Mouse (Mus musculus): ENCODE data around the gene Rtraf. TPM values are rescaled to one million over a fixed set of nuclear protein-coding genes. Genes with fewer than 3 reads are reported as not detected.

The Rtraf gene
- polyA plus RNA-seq, 1 experiment from 2014 or later, result 263 TPM

DNA sequence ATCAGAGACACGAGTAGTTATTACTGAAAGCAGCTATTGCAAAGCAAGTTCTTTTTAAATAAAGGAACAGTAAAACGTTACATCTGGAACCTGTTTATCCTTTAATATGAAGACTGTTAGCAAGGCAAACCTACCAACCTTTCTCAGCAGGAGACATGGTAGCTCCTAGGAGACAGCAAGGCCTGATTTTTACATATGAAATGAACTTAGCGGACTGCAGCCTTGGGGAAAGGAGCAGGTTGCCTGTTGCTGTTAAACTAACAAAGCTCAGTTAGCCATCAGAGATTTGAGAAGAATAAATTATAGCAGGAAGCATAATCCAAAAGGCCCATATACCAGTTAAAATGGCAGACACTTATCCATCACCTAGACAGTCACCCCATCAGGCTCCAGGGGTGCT lies 29.8 kb upstream of the Rtraf start:
- no peaks in the 10 kb centered on the region for H3K36me3 ChIP-seq (ENCODE audit: control insufficient read depth, insufficient read depth, low read length)
- no peaks in the 10 kb centered on the region for H3K4me1 ChIP-seq (ENCODE audit: control insufficient read depth, insufficient read depth, low read length)
- no peaks in the 10 kb centered on the region for H3K9me3 ChIP-seq (ENCODE audit: control insufficient read depth, low read length)
- H3K4me3 ChIP-seq (ENCODE audit: low read depth, low read length), result no peak overlapping the region
- H3K4me2 ChIP-seq (ENCODE audit: low read depth, severe bottlenecking), result no peak overlapping the region
- no peak for ATAC-seq (ENCODE audit: insufficient number of reproducible peaks, low FRiP score, low TSS enrichment, low read depth)
- H3K9ac ChIP-seq (ENCODE audit: low read length), result no peak overlapping the region
- H3K27ac ChIP-seq (replicated peaks; ENCODE audit: low read depth, low read length), result no peak overlapping the region
- 47% methylated on average over 3 of the region's 3 CpGs for WGBS
- no peaks in the 10 kb centered on the region for H3K27me3 ChIP-seq (ENCODE audit: control insufficient read depth, insufficient read depth, low read length)
- DNase-seq (ENCODE audit: low spot score), result no peak

DNA sequence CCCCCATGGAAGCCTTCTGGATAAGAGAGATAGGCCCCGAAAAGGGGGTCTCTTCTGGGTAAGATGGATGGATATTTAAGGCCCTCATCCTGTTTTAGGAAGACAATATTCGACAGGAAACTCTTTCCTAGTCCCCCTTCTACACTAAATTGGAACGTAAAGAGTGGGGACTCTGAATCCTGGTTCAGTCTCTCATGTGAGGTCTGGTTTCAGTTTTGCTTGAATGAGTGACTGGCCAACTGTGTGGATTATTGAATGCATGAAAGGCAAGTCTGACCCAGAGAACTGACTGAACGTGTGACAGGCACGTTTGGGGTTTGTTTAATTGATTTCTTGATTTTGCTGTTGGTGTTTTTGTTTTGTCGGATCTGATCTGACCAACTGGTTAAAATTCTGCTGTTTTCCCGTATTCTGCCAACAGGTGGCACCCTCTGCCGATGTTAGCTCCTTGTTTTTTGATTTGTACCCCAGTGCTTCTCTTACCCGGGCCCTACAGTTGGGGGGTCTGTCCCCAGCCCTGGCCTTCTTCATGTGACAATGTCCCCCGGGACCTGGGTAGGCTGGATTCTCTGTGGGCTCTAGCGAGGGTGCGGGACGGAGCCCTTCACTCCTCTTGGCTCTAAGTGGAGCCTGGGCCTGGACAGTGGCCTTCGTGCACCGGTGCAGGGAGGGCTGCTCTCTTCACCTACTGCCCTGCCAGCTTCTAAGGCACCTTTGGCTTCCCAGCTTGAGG lies 16.1 kb upstream of the Rtraf start:
- Histone ChIP-seq H3K4me3 (ENCODE audit: low read depth, low read length) (no peak overlapping the region), H3K4me1 (ENCODE audit: control insufficient read depth, insufficient read depth, low read length) (no peaks in the 10 kb centered on the region), H3K9me3 (ENCODE audit: control insufficient read depth, low read length) (no peaks in the 10 kb centered on the region), H3K36me3 (ENCODE audit: control insufficient read depth, insufficient read depth, low read length) (no peaks in the 10 kb centered on the region), H3K27ac (replicated peaks; ENCODE audit: low read depth, low read length) (no peak overlapping the region), H3K27me3 (ENCODE audit: control insufficient read depth, insufficient read depth, low read length) (no peaks in the 10 kb centered on the region), H3K9ac (ENCODE audit: low read length) (peak overlapping the region; percentile 45), H3K4me2 (ENCODE audit: low read depth, severe bottlenecking) (no peak overlapping the region)
- WGBS, result 30% methylated on average over 15 of the region's 15 CpGs
- peak; percentile 77; the same call in 1 of the 2 replicates for ATAC-seq (ENCODE audit: insufficient number of reproducible peaks, low FRiP score, low TSS enrichment, low read depth)
- peak; percentile 83 for DNase-seq (ENCODE audit: low spot score)

DNA sequence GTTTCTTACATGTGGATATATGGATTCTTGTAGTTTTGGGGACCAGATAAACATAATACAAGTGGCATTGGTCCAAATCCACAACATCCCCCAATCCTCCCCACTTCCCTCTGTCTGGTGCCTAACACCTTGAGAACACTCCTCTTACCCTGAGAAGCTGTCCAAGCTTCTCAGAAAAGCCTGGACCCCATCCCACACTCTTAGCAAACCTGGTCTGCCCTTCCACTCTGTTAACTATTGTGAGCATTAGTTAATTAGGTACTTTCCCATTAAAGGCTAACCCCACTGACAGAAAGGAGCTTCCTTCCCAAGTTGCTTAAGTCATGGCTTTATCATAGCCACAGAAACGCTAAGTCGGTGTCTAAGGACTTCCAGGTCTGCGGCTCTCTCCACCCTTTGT lies 12.7 kb upstream of the Rtraf start:
- Histone ChIP-seq H3K27ac (replicated peaks; ENCODE audit: low read depth, low read length) (no peak overlapping the region), H3K9me3 (ENCODE audit: control insufficient read depth, low read length) (no peaks in the 10 kb centered on the region), H3K36me3 (ENCODE audit: control insufficient read depth, insufficient read depth, low read length) (no peaks in the 10 kb centered on the region), H3K4me2 (ENCODE audit: low read depth, severe bottlenecking) (no peak overlapping the region), H3K9ac (ENCODE audit: low read length) (no peak overlapping the region), H3K4me3 (ENCODE audit: low read depth, low read length) (no peak overlapping the region), H3K27me3 (ENCODE audit: control insufficient read depth, insufficient read depth, low read length) (no peaks in the 10 kb centered on the region), H3K4me1 (ENCODE audit: control insufficient read depth, insufficient read depth, low read length) (no peaks in the 10 kb centered on the region)
- DNase-seq (ENCODE audit: low spot score) (no peak), ATAC-seq (ENCODE audit: insufficient number of reproducible peaks, low FRiP score, low TSS enrichment, low read depth) (no peak)
- 90% methylated on average over 3 of the region's 3 CpGs for WGBS

DNA sequence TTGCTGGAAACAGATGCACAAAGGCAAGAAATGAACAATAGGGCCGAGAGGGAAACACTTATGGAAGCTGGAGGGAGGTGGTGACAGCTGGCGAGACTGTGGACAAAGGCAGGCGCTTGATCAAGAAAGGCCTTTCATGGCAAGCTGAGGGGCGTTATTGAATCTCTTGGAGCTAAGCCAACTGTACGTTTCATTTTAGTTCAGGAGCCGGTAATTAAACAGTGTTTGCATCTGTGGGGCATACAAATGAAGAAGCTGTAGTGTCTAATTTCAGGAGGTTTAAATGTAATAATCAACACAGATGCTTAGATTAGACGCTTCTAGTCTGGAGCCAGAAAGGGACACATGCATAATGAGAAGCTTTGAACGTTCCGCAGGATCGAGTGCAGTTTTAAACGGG lies 1.9 kb upstream of the Rtraf start:
- Histone ChIP-seq H3K4me3 (ENCODE audit: low read depth, low read length) (no peak overlapping the region), H3K9me3 (ENCODE audit: control insufficient read depth, low read length) (no peaks in the 10 kb centered on the region), H3K9ac (ENCODE audit: low read length) (no peak overlapping the region), H3K27ac (replicated peaks; ENCODE audit: low read depth, low read length) (no peak overlapping the region), H3K4me1 (ENCODE audit: control insufficient read depth, insufficient read depth, low read length) (peaks cover 4% of the 10 kb centered on the region), H3K36me3 (ENCODE audit: control insufficient read depth, insufficient read depth, low read length) (peaks cover 6% of the 10 kb centered on the region), H3K27me3 (ENCODE audit: control insufficient read depth, insufficient read depth, low read length) (no peaks in the 10 kb centered on the region), H3K4me2 (ENCODE audit: low read depth, severe bottlenecking) (no peak overlapping the region)
- DNase-seq (ENCODE audit: low spot score) (no peak), ATAC-seq (ENCODE audit: insufficient number of reproducible peaks, low FRiP score, low TSS enrichment, low read depth) (no peak)
- 84% methylated on average over 11 of the region's 11 CpGs for WGBS

DNA sequence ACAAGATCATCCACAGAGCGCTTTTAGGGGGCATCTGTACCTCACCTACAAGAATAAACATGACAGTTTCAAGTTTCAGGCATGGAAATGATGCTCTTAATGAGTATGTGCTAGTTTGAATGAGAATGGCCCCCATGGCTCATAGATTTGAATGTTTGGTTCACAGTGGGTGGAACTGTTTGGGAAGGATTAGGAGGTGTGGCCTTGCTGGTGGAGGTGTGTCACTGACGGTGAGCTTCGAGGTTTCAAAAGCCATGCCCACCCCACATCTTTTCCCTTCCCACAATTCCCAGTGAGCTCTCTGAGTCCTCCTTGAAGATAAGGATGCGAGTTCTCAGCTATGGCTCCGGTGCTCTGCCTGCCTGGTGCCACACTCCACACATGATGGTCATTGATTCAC lies 1.9 kb downstream of the Rtraf start:
- Histone ChIP-seq H3K4me1 (ENCODE audit: control insufficient read depth, insufficient read depth, low read length) (peaks cover 4% of the 10 kb centered on the region), H3K9me3 (ENCODE audit: control insufficient read depth, low read length) (no peaks in the 10 kb centered on the region), H3K4me2 (ENCODE audit: low read depth, severe bottlenecking) (no peak overlapping the region), H3K4me3 (ENCODE audit: low read depth, low read length) (no peak overlapping the region), H3K27me3 (ENCODE audit: control insufficient read depth, insufficient read depth, low read length) (no peaks in the 10 kb centered on the region), H3K36me3 (ENCODE audit: control insufficient read depth, insufficient read depth, low read length) (peaks cover 8% of the 10 kb centered on the region), H3K9ac (ENCODE audit: low read length) (no peak overlapping the region), H3K27ac (replicated peaks; ENCODE audit: low read depth, low read length) (no peak overlapping the region)
- ATAC-seq (ENCODE audit: insufficient number of reproducible peaks, low FRiP score, low TSS enrichment, low read depth) (no peak), DNase-seq (ENCODE audit: low spot score) (no peak)
- 94% methylated on average over 5 of the region's 5 CpGs for WGBS

DNA sequence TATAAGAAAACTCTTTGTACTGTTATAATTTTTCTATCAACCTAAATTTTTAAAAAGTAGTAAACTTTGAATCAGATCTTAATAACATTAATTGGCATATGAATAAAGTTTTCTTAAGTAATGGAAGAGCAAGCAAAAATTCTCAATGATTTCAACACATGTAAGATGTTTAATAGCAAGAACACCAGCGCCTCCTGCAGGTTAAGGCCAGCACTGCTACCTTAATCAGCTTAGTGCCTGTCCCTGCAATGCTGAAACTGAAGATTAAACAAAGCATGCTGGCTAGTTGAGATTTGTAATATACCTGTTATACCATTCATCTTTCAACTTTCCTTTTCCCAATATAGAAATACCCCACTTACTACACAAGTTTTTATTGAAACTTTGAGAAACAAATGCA lies 5.7 kb downstream of the Rtraf start:
- Histone ChIP-seq H3K27ac (replicated peaks; ENCODE audit: low read depth, low read length) (no peak overlapping the region), H3K27me3 (ENCODE audit: control insufficient read depth, insufficient read depth, low read length) (no peaks in the 10 kb centered on the region), H3K4me1 (ENCODE audit: control insufficient read depth, insufficient read depth, low read length) (peaks cover 4% of the 10 kb centered on the region), H3K4me2 (ENCODE audit: low read depth, severe bottlenecking) (no peak overlapping the region), H3K4me3 (ENCODE audit: low read depth, low read length) (no peak overlapping the region), H3K9me3 (ENCODE audit: control insufficient read depth, low read length) (no peaks in the 10 kb centered on the region), H3K36me3 (ENCODE audit: control insufficient read depth, insufficient read depth, low read length) (peaks cover 16% of the 10 kb centered on the region), H3K9ac (ENCODE audit: low read length) (no peak overlapping the region)
- ATAC-seq (ENCODE audit: insufficient number of reproducible peaks, low FRiP score, low TSS enrichment, low read depth) (no peak), DNase-seq (ENCODE audit: low spot score) (peak; percentile 88)
- 13% methylated on average over 1 of the region's 1 CpGs for WGBS

DNA sequence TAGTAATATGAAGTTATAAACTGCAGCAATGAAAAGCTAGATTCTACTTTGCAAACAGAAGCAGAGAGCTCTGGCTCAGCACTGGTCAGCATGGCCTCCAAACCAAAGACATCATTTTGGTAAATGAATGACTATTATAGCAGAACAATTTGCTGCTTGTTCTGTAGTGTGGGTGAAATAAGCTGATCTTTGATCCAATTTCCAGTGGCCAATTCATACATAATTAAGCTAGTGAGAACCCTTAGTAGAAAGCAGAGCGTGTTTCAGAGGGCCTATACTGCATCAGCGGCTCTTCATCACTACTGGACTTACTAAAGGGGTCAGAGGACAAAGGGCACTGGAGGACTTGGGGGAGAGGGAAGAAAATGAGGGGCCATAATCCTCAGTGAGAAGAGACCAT lies 10.6 kb downstream of the Rtraf start:
- WGBS, result 94% methylated on average over 2 of the region's 2 CpGs
- no peak overlapping the region for H3K9ac ChIP-seq (ENCODE audit: low read length)
- H3K36me3 ChIP-seq (ENCODE audit: control insufficient read depth, insufficient read depth, low read length), result peaks cover 11% of the 10 kb centered on the region; the same call in 1 of the 2 replicates
- no peak overlapping the region for H3K4me2 ChIP-seq (ENCODE audit: low read depth, severe bottlenecking)
- DNase-seq (ENCODE audit: low spot score) (no peak), ATAC-seq (ENCODE audit: insufficient number of reproducible peaks, low FRiP score, low TSS enrichment, low read depth) (no peak)
- no peaks in the 10 kb centered on the region for H3K4me1 ChIP-seq (ENCODE audit: control insufficient read depth, insufficient read depth, low read length)
- H3K9me3 ChIP-seq (ENCODE audit: control insufficient read depth, low read length), result no peaks in the 10 kb centered on the region
- H3K27me3 ChIP-seq (ENCODE audit: control insufficient read depth, insufficient read depth, low read length), result no peaks in the 10 kb centered on the region
- no peak overlapping the region for H3K4me3 ChIP-seq (ENCODE audit: low read depth, low read length)
- H3K27ac ChIP-seq (replicated peaks; ENCODE audit: low read depth, low read length), result no peak overlapping the region

DNA sequence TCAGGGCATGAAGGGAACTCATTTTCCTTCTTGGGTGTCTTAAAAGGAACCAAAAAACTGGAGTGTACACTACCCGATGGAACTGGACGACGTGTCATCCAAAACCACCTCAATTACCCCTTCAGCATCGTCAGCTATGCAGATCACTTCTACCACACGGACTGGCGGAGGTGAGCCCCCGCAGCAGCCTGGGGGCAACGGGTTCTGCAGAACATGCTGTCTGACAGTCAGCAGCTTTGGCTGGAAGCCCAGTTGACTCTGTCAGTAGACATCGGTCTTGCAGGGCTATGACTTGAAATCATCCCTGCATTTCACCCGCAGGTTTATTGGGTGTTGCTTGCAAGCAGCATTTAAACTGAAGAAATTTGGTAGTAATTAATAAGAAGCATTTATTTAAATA lies 13.7 kb downstream of the Rtraf start:
- no peak for ATAC-seq (ENCODE audit: insufficient number of reproducible peaks, low FRiP score, low TSS enrichment, low read depth)
- Histone ChIP-seq H3K4me2 (ENCODE audit: low read depth, severe bottlenecking) (no peak overlapping the region), H3K4me3 (ENCODE audit: low read depth, low read length) (no peak overlapping the region), H3K27ac (replicated peaks; ENCODE audit: low read depth, low read length) (no peak overlapping the region), H3K36me3 (ENCODE audit: control insufficient read depth, insufficient read depth, low read length) (peaks cover 3% of the 10 kb centered on the region; the same call in 1 of the 2 replicates), H3K9me3 (ENCODE audit: control insufficient read depth, low read length) (no peaks in the 10 kb centered on the region), H3K4me1 (ENCODE audit: control insufficient read depth, insufficient read depth, low read length) (no peaks in the 10 kb centered on the region), H3K9ac (ENCODE audit: low read length) (no peak overlapping the region), H3K27me3 (ENCODE audit: control insufficient read depth, insufficient read depth, low read length) (no peaks in the 10 kb centered on the region)
- DNase-seq (ENCODE audit: low spot score), result no peak
- 87% methylated on average over 10 of the region's 10 CpGs for WGBS

DNA sequence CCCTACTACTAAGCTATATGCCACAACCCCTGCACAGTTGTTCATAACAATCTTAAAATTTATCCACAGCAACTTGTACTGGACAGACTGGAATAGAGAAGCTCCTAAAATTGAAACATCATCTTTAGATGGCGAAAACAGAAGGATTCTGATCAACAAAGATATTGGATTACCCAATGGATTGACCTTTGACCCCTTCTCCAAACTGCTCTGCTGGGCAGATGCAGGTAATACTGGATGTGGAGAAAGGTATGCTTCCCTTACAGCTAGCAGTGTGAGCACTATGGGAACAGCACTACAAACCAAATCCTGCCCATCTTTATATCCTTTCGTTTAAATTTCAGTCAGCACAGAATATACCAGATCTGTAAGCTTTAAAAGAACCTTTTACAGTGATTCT lies 15.8 kb downstream of the Rtraf start:
- Histone ChIP-seq H3K27me3 (ENCODE audit: control insufficient read depth, insufficient read depth, low read length) (no peaks in the 10 kb centered on the region), H3K9me3 (ENCODE audit: control insufficient read depth, low read length) (no peaks in the 10 kb centered on the region), H3K4me2 (ENCODE audit: low read depth, severe bottlenecking) (no peak overlapping the region), H3K4me1 (ENCODE audit: control insufficient read depth, insufficient read depth, low read length) (no peaks in the 10 kb centered on the region), H3K36me3 (ENCODE audit: control insufficient read depth, insufficient read depth, low read length) (peaks cover 5% of the 10 kb centered on the region; the same call in 1 of the 2 replicates), H3K4me3 (ENCODE audit: low read depth, low read length) (no peak overlapping the region), H3K9ac (ENCODE audit: low read length) (no peak overlapping the region), H3K27ac (replicated peaks; ENCODE audit: low read depth, low read length) (no peak overlapping the region)
- WGBS, result 89% methylated on average over 2 of the region's 2 CpGs
- ATAC-seq (ENCODE audit: insufficient number of reproducible peaks, low FRiP score, low TSS enrichment, low read depth) (no peak), DNase-seq (ENCODE audit: low spot score) (no peak)
